Mouse (Mus musculus) ES-CJ7 (cell line): ENCODE results near the gene Shank2.

Experiments used
- DNase-seq: peaks from one replicate; pipeline ENCODE4 v3.0.0; 2011; ENCODE audit warnings: low read depth, low spot score

The Shank2 gene

DNA sequence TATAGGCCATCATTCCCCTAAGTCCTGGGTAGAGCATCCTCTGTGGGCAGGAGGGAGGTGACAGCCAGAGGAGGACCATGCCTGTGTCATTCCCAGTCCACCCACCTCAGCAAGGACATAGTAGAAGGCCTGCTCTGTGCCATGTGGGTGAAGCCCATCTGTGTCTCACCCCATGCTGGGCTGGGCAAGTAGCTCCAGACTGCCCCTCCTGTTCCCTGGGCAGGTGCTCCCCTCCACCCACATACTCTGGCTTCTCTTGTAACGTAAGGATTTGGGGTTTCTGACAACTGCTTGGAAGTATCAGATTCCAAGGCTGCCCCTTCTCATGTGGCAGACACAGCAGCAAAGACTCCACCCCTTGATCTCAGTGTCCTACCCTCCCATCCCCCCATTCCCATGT is 227.7 kb downstream of the Shank2 start:
- DNase-seq = no peak

DNA sequence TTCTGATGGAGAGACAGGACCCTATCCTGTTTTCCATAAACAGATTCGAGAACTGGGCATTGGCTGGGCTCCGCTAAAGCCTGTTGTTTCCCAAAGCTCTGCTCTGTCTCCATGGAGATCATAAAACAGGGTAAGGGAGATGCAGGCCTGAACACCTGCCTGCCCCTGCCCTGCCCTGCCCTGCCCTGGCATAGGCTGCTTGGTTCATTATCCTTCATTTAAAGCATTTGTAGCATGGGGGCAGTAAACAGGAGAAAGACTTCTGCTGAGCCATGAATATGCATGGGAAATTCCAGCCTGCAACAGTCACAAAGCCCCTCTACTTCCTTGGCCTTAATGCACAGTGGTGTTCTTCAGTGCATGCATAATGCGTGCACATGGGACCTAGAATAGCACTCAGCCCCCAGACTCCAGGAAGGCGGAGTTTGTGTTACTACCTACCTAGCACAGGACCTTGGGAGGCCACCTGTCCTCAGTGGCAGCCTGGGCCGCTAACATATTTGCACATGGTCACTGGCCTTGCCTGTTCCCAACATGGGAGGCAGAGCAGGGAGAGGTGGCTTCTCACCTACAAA is 230.5 kb downstream of the Shank2 start:
- no peak for DNase-seq

DNA sequence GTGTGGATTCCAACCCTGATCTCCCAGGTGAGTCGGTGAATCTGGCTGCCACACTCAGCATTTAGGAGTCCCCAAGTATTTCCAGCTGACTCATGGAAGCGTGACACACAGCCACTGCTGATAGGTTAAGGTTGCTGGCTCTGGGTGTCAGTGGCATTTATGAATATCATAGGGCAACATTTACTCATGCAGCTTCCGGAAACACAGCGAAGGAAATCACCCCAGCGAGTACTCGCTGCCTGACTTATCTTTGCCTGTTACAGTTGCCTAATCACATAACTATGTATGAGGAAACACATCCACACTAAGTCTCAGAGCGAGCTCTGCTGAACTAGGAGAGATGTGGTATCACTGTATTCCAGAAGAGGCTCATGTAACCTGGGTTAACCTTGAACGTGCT is 231.8 kb downstream of the Shank2 start:
- no peak for DNase-seq

DNA sequence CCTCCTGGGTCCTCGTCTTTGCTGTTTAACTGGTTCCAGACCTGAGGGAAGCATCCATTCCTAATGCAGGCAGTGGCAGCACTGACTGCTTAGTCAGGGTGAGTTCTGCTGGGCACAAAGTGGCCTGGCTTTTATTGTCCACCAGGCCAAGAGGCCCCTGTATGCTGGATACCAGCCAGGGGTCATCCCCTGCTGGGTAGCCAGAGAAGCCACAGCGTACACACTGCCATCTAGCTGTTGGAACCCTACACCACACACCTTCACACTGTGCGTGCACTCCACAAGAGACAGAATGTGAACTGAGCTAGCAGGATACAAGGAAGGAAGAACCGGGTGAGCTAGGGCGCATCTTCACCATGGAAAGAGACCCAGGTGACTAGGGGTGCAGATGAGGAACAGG is 233.1 kb downstream of the Shank2 start:
- DNase-seq = peak; percentile 25

DNA sequence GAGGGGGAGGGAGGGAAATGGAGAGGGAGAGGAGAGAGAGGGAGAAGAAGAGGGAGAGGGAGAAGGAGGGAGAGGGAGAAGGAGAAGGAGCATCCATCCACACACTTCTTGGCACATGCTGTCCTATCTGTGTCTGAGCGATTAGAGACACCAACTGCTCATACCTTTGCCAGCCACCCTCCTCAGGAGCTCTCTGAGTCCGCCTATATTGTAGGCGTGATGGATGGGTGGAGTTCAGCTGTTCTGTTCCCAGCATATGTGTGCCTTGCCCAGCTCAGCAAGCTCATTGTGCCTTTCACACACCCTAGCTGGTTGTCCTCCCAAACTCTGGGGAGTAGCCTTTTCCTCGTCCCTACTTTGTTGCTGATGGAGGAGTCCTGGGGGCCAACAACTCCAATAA is 233.8 kb downstream of the Shank2 start:
- no peak for DNase-seq

DNA sequence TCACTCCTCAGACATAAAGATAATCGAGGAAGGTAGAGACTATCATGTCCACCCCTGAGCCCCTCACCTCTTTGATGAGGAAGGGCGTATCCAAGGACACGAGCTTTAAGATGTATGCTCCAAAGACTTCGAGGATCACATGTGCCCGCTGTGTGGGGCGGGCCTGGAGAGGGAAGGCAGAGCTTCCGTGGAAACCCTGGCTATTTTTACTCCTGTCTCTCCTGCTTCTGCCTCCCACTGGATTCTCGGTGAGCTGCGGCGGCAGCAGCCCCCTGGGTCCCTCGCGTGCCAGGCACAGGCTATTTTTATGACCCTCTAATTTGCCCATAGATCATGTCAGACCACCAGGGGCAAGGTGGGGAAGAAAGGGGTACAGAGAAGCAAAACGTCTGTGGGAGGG is 235.1 kb downstream of the Shank2 start:
- DNase-seq = no peak

DNA sequence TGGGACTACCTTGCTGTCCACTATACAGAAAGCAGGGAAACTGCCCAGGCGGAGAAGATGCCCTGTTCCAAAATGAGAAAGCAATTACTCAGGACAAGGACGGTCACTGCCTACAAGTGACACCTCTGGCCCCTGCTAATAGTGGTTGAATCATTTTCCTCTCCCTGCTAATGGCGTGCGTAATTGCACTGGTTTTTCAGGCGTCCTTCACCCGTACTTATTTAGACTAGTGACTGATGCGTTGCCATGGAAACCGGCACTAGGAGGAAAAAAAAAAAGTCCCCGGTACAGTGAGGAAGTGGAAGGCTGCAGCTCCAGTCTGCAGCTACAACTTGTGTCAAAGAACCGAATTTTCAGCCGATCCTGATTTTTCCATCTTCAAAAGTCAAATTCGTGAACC is 236.7 kb downstream of the Shank2 start:
- DNase-seq = peak; percentile 33

DNA sequence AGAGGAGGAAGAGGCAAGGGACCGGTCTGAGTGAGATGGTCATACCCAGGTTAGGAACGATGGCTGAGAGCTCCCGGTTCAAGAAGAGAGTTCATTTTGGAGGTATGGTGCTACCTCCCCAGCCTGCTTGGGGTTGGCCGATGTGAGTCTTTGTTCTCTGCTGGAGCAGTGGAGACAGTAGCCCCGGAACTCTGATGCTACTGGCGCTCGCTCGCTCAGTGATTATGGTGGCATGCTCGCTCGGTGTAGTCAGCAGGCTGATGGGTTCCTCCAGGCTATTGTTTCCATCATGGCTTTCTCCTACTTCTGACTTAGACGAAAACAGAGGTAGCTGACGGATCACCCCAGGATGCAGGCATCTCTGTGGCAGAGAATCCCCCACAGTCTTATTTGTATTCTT is 237.3 kb downstream of the Shank2 start:
- no peak for DNase-seq

DNA sequence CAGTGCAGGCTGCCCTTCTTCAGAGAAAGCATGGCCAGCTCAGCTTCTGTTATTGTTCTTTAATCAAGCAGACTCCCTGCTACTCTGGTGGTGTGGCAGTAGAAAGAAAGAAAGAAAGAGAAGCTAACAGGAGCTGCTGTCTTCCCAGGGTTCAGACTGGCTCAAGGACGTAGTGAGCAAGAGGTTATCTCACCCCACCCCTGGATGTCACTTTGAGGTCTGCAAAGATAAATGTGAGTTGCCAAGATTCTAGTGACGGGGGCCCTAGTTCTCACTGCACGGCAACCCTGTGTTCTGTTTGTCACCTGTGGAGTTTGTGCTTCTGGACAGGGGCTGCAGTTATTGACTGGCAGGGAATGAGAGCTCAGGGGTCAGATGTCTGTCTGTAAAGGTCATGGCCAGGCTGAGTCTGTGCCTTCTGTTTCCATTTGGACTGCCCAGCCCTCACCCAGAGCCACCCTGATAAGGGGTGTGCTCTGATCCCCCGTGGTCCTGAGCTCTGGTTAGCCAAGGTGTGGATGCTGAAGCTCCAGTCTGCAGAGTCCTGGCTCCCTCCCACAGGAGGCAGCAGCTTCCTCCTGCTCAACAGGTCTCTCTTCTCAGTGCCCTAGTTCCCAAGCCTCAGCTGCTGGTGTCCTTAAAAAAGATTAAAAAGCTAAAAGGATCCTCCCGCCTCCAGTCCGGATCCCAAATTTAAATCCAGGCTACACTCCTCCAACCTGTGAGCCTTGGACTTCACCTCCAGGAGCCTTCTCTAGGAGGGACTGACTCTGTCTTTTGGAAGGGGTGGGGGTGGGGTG is 238.0 kb downstream of the Shank2 start:
- DNase-seq = no peak

DNA sequence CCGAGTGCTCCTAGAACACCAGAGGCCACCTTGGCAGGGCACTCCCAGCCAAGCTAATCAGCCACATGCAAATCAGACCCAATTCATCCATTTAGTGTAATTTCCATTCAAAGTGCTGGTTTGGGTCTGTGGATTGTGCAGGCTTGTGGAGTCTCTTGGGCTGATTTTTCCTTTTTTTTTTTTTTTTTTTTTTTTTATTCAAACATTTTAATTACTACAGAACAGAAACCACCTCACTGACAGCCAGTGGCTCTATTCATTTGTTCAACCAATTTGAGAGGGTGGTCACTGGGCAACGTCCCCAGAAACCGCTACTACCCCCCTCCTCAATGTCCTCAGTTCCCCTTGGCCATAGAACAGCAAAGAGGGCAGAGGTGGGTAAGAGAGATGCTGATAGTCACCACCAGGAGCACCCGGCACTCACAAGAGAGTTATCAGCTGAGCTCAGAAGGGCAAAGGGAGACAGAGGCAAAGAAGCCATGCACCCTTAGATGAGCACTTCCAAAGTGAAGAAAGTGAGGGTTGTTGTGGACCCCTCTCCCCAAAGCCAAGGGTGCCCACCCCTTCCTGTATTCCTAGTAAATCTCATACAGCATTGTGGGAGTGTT is 239.1 kb downstream of the Shank2 start:
- no peak for DNase-seq

DNA sequence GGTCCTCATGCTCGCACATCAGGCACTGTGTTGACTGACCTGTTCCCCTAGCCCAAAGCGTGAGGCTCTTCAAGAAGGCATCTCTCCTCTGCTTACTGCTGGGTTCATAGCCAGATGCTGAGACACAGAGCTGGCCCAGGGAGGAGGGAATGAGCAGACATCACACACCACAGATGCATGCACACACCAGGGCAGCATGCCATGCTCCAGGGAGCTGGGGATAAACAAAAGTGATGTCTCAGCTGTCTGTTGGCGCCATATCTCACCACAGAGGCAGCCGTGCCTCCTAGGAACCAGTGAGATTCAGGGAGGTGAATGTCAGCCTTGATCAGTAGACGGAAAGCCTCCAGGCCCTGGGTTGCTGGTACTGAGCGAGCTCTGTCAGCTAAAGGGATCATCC is 242.5 kb downstream of the Shank2 start:
- DNase-seq = no peak

DNA sequence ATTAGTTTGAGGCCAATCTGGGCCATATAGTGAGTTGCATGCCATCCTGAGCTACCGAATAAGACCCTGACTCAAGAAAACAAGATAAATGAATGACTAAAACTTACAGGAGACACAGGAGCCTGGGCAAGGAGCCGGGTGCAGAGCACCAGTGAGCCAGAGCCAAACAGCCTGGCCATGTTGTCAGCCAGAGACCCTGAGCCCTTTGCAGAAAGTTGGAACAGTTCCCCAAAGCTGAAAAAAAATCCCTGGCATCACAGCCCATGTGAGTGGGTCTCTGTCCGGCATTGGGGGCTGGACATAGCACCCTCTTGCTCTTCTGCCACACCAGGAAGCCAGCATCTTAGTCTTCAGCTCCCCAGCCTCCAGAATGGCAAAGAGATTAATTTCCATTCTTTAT is 244.5 kb downstream of the Shank2 start:
- no peak for DNase-seq

DNA sequence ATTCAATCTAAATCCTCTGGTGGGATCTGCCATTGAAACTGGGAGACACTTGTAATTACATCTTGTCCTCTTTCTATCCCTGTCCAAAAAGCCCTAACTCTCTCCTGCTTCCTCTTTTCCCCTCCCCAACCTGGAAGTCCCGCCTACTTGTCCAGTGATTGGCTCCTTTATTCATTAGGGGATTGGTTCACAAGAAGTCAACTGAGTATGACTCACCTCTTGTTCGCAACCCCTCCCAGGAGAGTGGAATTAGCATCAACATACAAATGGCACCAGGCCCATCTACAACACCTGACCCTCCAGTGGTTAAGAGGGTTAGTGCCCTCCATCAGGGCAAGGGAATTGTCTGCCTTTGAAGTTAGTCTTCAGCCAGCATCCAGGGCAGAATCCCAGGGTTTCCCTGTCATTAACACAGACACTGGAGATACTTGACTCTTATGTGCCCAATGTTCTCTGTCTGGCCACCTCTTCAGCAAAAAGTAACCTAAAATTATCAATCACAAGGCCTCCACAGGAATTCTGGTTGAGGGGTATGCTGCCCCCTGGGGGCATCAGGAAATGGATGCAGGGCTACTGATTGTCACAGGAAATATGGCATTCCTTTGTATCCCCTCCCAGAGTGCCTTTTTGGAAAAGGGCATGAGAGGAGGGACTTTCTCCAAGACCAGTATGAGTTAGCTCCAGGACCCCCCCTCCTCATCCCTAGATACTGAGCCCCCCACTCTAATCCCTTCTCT is 247.1 kb downstream of the Shank2 start:
- peak; percentile 68 for DNase-seq

DNA sequence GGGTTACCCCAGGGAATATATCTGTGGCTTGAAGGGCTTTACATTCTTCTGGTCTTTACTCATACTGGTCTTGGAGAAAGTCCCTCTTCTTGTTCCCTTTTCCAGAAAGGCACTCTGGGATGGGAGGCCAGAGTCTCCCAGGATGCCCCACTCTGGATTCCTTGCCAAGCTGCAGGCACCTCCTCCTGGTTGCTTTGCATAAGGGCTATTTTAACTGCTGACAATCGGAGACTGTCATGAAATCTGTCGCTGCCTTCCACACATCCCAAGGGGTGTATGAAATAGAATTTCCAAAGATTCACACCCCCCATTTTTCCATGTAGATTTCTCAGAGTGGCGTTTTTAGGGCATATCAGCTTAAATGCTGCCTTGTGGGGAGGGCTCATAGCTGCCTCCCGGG is 249.1 kb downstream of the Shank2 start:
- no peak for DNase-seq

DNA sequence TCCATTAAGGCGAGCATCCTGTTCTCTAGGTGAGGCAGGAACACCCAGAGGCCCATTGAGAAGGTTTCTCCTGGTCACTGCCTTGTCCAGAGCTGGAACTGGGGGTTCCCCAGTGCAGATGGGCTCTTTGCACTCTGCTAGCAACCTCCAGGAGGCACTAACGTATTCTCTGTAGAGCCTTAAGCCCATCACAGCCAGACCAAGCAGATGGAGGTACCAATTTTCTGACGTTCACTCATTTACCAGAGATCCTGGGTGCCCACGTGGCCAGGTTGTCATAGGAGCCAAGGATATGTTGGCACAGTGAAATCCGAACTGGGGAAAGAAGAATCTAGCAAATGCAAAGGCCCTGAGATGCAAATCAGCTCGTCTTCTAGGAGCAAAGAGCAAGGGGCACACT is 249.5 kb downstream of the Shank2 start:
- DNase-seq = no peak

DNA sequence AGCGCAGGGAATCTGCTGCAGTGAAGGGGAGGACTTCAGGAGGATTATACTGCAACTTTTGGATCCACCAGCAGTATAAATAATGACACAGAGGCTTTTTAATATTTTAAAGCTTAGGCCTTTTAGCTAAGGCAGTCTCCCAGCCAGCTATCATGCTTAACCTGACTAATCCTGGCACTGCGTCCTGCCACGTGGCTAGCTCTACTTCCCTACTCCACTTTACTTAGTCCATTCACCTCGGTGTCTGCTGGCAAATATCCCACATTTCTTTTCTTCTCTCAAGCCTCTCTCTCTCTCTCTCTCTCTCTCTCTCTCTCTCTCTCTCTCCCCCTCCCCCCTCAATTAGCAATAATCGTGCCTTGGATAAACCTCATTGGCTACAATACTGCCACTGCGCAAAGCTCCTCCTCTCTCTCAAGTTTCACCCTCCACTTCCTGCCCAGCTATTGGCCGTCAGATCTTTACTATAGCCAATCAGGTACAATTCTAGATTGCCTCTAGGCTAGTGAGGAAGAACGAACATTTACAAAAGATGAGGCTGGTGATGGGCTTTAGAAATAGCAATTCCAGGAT is 253.0 kb downstream of the Shank2 start:
- peak; percentile 26 for DNase-seq

DNA sequence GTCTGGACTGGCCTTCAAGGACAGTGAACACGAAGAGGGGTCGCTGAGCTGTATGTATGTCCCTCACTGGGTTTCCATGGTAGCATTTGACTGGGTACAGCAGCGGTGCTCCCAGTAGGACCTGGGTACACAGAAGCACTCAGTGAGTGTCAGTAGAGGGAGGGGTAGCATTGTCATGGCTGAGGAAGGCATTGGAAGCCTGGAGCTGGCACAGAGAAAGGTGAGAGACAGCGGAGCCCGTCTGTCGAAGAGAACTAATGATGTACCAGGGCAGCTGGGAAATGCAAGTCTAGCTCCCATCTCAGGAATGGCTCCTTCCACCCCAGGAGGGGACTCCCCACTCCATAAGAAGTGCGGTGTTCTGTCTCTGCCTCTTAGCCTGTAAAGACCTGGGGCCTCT is 256.1 kb downstream of the Shank2 start:
- DNase-seq = no peak

DNA sequence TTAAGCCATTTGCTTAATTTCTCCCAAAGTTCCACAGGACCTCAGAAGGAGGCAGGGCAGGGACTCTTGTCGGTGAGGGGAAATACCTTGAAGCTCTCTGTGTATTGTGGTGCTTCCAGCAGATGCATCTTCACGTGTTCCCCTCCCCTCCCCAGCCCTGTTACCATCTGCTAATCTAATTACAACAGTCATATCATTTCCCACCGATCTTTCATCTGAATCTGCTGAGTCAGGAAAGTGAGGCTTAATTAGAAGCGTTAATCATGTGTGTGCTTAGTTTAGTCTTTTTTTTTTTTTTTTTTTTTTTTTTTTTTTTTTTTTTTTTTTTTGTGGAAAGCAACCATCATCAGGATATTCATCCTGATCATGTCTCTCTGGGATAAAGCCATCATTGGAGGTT is 256.6 kb downstream of the Shank2 start:
- DNase-seq = no peak

DNA sequence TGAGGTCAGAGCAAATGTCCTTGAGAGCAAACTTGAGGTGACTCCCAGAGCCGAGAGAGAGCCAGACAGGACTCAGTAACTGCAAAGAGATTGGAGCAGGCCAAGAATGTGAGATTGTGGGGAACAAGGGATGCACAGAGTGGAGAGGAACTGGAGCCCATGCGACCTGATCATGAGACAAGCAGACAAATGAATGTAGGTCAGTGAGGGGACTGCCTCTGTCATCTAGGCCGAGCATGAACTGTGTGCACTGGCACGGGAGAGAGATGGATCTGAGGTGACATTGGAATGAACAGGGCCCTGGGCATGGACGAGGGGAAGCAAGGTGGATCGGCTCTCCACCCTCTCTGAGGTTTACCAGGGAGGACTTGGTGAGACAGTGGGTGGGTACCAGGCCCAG is 260.9 kb downstream of the Shank2 start:
- no peak for DNase-seq

DNA sequence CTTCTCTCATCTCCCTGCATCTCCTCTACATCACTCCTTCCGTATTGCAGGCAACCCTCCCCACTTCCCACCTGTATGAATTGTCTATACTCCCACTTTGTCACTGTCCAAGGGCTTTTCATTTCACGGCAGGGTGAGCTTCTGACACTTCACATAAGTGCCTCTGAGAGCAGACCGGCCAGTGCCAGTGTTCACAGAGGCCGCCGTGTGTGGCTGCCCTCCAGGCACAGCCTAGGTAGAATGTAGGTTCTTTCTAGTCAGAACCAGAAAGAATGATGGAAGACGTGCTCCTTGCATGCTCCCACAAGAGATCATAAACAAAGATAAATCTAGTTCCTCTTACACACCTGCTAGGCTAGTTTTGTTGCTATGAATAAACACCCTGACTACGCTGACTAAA is 265.0 kb downstream of the Shank2 start:
- DNase-seq = no peak

DNA sequence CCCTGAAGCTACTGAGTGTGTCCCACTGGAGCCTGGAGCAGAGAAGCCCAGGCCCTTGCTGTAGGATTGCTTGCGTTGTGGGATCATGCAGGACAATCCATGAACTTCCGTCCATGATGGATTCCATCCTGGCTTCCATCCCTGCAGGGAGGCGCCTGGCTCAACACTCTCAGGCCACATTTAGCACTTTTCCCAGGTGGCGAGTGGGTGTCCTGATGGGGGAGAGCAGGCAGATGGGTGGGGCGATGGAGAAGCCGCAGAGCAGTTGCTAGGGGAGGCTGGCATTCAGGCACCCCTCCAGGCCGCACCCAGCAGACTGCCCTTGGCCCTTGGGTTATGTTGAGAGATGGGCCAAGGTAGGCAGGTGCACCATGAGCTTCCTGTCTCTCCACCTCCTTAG is 266.6 kb downstream of the Shank2 start:
- no peak for DNase-seq

DNA sequence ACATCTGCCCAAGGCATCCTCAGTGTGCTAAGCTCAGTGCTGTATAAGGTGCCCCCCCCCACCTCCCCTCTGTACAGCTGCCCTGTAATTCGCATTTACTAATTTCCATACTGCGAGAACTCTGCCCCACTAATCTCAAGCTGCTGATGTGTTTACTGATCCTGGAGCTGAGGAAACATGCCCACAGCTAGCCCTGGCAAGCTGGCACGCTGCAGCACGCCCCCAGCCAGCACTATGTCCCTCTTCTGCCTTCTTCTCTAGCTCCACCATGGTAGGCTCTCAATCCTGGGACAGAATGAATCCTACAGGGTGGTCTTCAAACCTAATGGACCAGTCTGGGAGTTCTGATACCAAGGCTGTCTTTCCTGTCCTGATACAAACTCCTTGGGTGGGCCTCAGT is 267.1 kb downstream of the Shank2 start:
- DNase-seq = no peak
